Mouse (Mus musculus) adrenal gland, postnatal 36 days (tissue): ENCODE measurements around the gene Tnxb. TPM values are rescaled to one million over a fixed set of nuclear protein-coding genes. Genes with fewer than 3 reads are reported as not detected.
"Not testable (repeated sequence)": the region's sequence is repeated elsewhere in the genome, so short reads cannot be mapped to it uniquely, and the experiment has no call there.

Experiments
- DNase-seq, 2 experiments: peaks; one replicate each; pipeline ENCODE4 v3.0.0; 2021; ENCODE audit warnings: mixed read lengths in 1 of 2
- total RNA-seq, 2 experiments: library from RNA; stranded (reverse); gene quantifications; 2 replicates each; pipeline ENCODE4 v1.2.3; 2021

Gene Tnxb
- total RNA-seq, 2 experiments from 2014 or later, result 26.9 to 34.3 TPM

DNA sequence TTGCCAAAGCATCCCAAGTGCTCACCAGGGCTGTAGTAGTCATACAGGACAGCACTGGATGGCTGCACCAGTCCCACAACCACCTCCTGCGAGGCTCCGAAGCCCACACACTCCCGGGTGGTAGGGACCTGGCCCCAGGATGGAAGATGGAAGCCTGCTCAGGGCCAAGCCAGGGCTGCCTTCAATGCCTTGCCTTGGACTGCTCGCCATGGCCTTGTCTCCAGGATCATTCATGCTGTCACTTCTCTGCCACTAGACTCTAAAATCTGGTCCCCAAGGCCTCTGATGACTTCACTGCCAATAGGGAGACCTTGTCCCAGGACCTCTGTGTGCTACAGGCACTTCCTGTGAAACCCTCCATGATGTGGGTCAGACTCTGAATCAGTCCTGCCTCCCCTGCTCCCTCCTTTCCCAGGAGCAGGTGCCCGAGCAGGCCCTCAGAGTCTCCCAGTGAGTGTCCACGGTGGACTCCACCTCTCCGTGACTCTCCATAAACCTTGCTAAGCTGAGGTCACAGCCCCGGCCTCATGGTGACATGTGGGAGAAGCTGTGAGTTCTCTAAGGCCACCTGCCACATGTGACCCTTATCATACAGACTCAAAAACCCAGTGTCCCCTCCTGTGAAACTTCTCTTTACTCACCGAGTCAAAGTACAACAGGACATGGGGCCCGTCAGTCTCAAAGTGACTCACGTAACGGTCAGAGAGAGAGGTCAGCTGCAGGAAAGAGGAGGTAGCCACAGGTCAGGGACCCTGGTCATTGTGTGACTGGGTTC lies 59.6 kb downstream of the Tnxb start:
- DNase-seq, result peak in 1 of 2 experiments; percentile 57

GRCm38 (mm10) chr17:34737466-34737865 lies 67.1 kb downstream of the Tnxb start:
- not testable (repeated sequence) for DNase-seq

- DNase-seq, result not testable (repeated sequence)
Observed at GRCm38 (mm10) chr17:34739708-34740107, 69.4 kb downstream of the Tnxb start.

DNA sequence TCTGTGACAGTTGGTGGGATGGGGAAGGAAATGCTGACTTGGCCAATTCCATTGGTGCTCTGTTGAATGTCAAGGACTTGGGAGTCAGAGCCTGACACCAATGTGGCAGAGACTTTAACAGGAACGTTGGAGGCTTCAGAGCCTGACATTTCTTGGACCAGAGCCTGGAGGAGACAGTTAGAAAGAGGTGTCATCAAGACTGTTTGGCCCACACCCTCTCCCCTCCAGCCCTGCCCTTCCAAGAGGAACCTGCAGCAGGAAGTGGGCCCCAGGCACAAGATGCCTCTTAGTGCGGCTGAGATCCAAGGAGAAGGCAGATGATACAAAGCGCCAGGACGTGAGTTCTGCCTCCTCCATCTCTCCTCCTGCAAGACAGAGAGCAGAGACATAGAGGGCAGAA lies 69.9 kb downstream of the Tnxb start:
- peak; percentile 50 to 57 for DNase-seq

DNA sequence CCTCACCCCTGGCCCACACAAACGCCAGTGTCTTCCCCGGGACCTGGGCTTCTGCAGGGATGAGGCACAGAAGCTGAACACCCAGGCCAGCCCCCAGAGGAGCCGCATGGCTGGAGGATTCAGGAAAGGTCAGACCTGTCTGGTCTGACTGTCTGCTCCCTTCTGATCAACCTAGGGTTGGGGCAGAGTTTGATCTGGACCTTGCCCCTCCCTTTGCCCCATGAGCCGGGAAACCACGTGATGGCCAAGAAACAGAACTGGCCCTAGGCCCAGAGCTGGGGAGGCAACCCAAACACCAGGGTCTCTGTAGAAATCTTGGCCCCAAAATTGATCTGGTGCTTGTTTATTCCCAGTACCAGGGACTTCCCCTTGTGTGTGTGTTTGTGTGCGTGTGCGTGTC lies 73.4 kb downstream of the Tnxb start, which contains the start of gene C4b:
TSS of gene C4b (minus strand) at position 164 of the 400 bp plus-strand sequence.
- DNase-seq, result no peak

DNA sequence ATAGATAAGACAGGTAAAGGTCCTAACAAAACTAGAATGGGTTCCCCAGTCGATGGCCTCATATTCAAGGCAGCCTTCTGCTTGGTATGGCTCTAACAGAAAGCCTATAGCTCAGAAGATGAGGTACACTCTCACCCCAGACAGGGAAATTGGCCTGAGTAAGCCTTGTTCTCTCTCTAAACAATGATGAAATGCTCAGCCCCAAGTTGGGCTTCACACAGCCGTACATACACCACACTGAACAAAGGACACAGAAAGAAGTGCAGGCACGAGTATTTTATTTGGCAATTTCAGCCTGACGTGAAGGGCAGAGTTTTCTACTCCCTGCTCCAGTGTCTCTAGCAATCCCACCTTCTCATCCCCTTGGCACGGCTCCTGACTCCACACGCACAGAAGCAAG lies 73.9 kb downstream of the Tnxb start:
- DNase-seq, result no peak

GRCm38 (mm10) chr17:34744611-34745010 lies 74.3 kb downstream of the Tnxb start:
- not testable (repeated sequence) for DNase-seq

- DNase-seq, result not testable (repeated sequence)
Observed at GRCm38 (mm10) chr17:34745166-34745565, 74.8 kb downstream of the Tnxb start.

DNA sequence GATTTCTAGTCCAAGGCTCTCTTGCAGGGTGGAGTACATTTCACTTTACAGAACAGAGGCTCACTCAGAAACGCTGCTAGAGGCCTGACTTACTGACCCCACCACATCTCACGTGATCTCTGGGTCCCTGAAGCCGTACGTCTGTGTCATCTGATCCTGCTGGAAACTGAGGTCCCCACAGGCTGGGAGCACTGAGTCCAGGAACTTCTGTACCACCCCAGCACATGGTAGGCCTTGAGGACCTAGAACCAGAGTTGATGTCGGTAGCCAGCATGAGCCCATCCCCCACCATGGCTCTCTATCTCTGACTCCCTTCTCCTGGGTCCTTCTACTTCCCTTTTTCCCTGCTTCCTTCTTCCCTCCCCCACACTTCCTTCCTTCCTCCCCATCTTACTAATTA lies 76.2 kb downstream of the Tnxb start:
- DNase-seq, result no peak

- no peak for DNase-seq
Observed at GRCm38 (mm10) chr17:34761471-34761870, 91.1 kb downstream of the Tnxb start.

Other genes starting within 250 kb of the Tnxb start
- not detected for gene Btnl4, start 193.2 kb upstream of the Tnxb start, total RNA-seq
- not detected for gene Btnl6, start 153.2 kb upstream of the Tnxb start, total RNA-seq
- gene Notch4, start 106.3 kb upstream of the Tnxb start, total RNA-seq, result 10 to 100 TPM; 20.1 to 37.0 TPM
- 1 to 10 TPM; 5.2 to 6.2 TPM for gene Gpsm3, start 80.7 kb upstream of the Tnxb start, total RNA-seq
- 10 to 100 TPM; 34.7 to 41.4 TPM for gene Pbx2, start 79.3 kb upstream of the Tnxb start, total RNA-seq
- under 1 TPM; 0.82 to 0.99 TPM for gene Ager, start 72.7 kb upstream of the Tnxb start, total RNA-seq
- 10 to 100 TPM; 67.7 to 86.5 TPM for gene Rnf5, start 66.8 kb upstream of the Tnxb start, total RNA-seq
- 100 to 1,000 TPM in 1 of 2 experiments, 10 to 100 TPM in 1; 99.4 to 109 TPM for gene Agpat1, start 66.3 kb upstream of the Tnxb start, total RNA-seq
- gene Egfl8, start 54.6 kb upstream of the Tnxb start, total RNA-seq, result 1 to 10 TPM; 2.9 to 4.6 TPM
- 10 to 100 TPM; 57.8 to 70.0 TPM for gene Ppt2, start 42.0 kb upstream of the Tnxb start, total RNA-seq
- gene Prrt1, start 41.0 kb upstream of the Tnxb start, total RNA-seq, result 10 to 100 TPM in 1 of 2 experiments, 1 to 10 TPM in 1; 5.0 to 14.3 TPM
- 10 to 100 TPM; 12.7 to 15.8 TPM for gene Fkbpl, start 25.8 kb upstream of the Tnxb start, total RNA-seq
- gene Atf6b, start 23.4 kb upstream of the Tnxb start, total RNA-seq, result 10 to 100 TPM; 45.7 to 58.8 TPM
- 100 to 1,000 TPM; 140 to 152 TPM for gene C4b, start 73.3 kb downstream of the Tnxb start, total RNA-seq
- gene Cyp21a1, start 134.0 kb downstream of the Tnxb start, total RNA-seq, result 1,000 to 10,000 TPM; 6,006 to 9,312 TPM
- 10 to 100 TPM; 35.8 to 57.5 TPM for gene Stk19, start 166.4 kb downstream of the Tnxb start, total RNA-seq
- 10 to 100 TPM; 66.9 to 67.3 TPM for gene Dxo, start 166.5 kb downstream of the Tnxb start, total RNA-seq
- gene Skiv2l, start 179.7 kb downstream of the Tnxb start, total RNA-seq, result 10 to 100 TPM; 59.5 to 59.9 TPM
- 10 to 100 TPM; 52.6 to 53.4 TPM for gene Nelfe, start 179.9 kb downstream of the Tnxb start, total RNA-seq
- gene Cfb, start 192.0 kb downstream of the Tnxb start, total RNA-seq, result 10 to 100 TPM; 11.4 to 20.9 TPM
- gene Zbtb12, start 208.9 kb downstream of the Tnxb start, total RNA-seq, result 10 to 100 TPM; 10.4 to 17.4 TPM
- gene Gm20547, start 211.5 kb downstream of the Tnxb start, total RNA-seq, result not detected
- gene C2, start 227.7 kb downstream of the Tnxb start, total RNA-seq, result 100 to 1,000 TPM in 1 of 2 experiments, 10 to 100 TPM in 1; 85.2 to 119 TPM
- 100 to 1,000 TPM; 124 to 143 TPM for gene Ehmt2, start 227.9 kb downstream of the Tnxb start, total RNA-seq
- gene Slc44a4, start 243.9 kb downstream of the Tnxb start, total RNA-seq, result 1 to 10 TPM in 1 of 2 experiments, under 1 TPM in 1; 0.83 to 1.7 TPM